Mouse (Mus musculus) 3T3-L1 (cell line): ENCODE measurements around the gene Ak3.
"Not testable (repeated sequence)": the region's sequence is repeated elsewhere in the genome, so short reads cannot be mapped to it uniquely, and the experiment has no call there.

Experiments used
- DNase-seq: peaks from one replicate; pipeline ENCODE4 v3.0.0-alpha.2; 2015; ENCODE audit warnings: low read depth, low spot score

Gene Ak3

GRCm38 (mm10) chr19:29044353-29044768, 3.4 kb downstream of the Ak3 start:
- DNase-seq, result no peak

DNA sequence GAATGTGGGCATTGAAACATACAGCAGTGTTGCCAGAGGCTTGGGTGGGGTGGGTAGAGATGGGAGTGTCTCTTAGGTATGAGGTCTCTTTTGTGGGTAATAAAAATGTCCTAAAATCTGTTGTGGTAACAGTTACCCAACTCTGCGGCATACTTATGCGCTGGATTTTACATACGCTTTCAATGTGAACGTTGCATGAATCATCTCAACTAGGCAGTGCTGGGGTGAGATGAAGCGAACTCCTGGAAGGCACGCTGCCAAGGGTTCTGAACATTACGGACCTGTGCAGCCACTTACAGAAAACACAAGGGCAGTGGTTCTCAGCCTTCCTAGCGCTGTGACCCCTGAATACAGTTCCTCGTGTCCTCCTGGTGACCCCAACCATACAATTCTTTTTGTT, 5.1 kb downstream of the Ak3 start:
- DNase-seq, result peak; percentile 60

DNA sequence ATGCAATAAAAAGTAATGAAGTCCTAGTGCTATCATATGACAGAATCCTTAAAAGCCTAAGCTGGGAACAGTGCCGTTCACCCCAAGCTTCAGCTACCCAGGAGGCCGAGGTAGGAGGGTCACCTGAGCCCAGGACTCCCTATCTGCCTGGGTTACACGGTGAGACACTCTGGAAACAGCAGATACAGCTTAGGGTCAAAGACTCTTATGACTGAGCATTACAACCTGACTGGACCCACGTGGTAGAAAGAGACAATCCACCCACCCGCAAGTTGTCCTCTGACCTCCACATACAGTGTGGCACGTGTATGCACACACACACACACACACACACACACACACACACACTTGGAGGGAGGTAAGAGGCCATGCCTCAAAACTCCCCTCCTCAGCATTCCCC, 5.6 kb downstream of the Ak3 start:
- no peak for DNase-seq

DNA sequence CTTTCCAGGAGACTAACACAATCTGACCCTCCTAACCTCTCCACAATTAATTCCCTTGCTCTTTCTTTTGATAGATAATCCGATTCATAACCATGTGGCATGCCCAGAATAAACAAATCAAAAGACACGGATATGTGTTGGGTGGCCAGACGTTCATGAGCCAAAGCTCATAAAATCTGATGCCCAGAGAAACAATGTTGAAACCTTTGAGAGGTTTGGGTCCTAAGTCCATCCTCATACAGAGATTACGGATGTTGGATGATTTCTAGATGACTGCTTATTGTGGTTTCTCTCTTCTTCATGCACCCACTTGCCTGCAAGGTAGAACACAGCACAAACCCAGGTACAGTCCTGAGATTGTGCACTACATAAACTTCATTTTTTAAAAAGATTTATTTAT, 7.6 kb downstream of the Ak3 start:
- DNase-seq, result no peak

- DNase-seq, result no peak
These were observed 8.4 kb downstream of the Ak3 start for GRCm38 (mm10) chr19:29039334-29039733.

DNA sequence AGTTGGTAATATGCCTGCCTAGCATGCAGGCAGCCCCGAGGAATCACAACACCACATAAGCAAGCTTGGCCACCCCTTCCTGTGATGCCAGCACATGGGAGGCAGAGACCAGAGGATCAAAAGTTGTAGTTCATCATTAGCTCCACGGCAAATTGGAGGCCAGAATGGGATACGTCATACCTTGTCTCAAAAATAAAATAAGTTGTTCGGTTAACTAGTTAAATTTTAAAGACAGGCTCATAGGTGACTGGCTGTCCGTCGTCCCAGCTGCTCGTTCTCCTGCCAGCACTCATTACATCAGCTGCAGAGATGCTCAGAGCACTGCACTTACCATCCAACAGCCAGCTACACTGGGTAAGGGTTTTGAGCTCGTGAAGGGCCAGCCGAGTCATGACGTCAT, 10.2 kb downstream of the Ak3 start:
- DNase-seq, result no peak

DNA sequence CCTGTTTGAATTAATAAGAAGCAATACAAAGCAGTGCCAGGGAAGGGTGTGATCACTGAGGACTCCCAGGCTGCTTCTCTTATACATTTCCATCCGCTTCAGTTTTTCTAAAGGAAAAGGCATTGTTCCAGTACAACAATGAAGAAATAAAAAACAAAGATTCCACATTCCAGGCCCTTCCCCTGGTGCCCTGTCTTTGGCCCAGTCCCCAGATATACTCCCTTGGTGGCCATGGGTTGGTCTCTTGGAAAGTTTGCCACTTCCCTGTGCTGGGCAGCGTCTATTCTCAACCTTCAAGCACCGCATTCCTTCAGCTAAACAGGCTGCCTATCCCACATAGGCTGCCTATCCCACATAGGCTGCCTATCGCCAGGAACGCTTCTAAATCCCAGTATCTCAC, 10.7 kb downstream of the Ak3 start:
- DNase-seq, result no peak

GRCm38 (mm10) chr19:29032662-29033061, 15.1 kb downstream of the Ak3 start:
- peak; percentile 17 for DNase-seq

DNA sequence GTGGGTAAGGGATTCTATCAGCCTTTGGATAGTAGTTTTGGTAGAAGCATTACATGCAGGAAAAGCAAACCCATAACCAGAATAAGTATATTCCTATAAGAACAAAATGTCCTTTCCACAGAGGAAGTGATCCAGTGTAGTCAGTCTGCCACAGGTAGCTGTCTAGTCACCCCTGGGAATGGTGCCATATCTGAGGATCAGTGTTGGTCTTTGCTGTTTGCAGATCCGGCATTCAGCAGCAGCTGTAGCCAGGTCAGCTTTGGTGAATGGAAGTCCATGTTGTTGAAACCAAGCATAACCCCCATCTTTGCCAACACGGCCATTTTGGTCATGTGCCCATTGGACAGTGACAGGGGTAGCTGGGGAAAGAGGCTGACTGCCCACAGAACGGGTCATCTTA, 16.0 kb downstream of the Ak3 start:
- no peak for DNase-seq

DNA sequence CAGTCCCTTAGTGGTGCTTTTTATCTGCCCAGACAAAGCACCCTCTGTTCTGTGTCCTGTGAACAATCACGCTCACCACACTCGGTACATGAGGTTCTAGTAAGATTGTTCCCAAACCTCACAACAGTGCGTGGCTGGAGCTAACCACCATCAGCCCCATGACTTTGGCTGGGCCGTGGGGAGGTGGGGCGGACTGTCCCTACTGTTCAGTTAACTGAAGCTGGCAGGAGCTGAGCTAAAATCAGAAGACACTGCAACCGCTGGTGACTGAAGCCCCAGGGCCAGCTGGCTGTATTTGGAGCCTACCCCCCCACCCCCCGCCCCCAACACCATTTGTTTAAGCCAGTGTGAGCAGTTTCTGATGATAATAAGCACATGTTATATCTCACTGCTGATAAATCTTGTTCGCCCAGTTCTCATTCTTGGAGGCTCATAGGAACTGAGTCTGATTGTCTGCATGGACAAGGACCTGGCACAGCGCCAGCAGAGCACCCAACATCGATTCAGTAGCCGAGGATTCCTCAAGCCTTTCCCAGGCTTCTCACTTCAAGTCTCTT, 23.3 kb downstream of the Ak3 start:
- peak; percentile 13 for DNase-seq

- no peak for DNase-seq
These were observed 25.9 kb downstream of the Ak3 start for GRCm38 (mm10) chr19:29021754-29022345.

- no peak for DNase-seq
These were observed 28.1 kb downstream of the Ak3 start for GRCm38 (mm10) chr19:29019647-29020046.

GRCm38 (mm10) chr19:29016786-29017185, 31.0 kb downstream of the Ak3 start:
- DNase-seq, result no peak

- DNase-seq, result no peak
These were observed 31.5 kb downstream of the Ak3 start for GRCm38 (mm10) chr19:29016204-29016765.

- DNase-seq, result no peak
These were observed 32.2 kb downstream of the Ak3 start for GRCm38 (mm10) chr19:29015410-29016203.

GRCm38 (mm10) chr19:29014466-29015055, 33.2 kb downstream of the Ak3 start:
- no peak for DNase-seq

DNA sequence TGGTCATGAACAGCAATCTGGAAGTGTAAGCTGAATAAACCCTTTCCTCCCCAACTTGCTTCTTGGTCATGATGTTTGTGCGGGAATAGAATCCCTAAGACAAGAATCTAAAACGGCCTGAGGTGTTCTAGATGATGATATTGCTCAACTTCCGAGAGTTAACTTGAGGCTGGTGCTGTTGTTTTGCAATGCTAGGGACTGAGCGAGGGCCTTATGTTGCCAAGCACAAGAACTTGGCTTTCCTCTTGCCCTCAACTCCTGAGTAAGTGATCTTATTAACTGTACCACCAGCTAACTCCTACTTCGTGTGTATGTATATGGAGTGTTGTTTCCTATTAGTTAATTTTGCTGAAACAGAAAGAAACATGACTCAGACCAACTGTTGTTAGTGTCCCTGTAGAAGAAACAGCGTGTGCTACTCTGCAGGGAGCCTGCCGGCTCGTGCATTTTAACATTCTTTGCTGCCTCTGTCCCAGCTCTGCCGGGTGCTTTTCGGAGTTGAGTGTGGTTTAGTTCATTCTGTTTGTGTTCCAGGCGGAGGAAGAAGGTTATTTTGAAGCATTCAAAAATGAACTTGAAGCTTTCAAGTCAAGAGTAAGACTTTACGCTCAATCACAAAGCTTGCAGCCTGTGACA, 36.3 kb downstream of the Ak3 start:
- DNase-seq, result no peak

- no peak for DNase-seq
These were observed 38.7 kb downstream of the Ak3 start for GRCm38 (mm10) chr19:29009046-29009445.

DNA sequence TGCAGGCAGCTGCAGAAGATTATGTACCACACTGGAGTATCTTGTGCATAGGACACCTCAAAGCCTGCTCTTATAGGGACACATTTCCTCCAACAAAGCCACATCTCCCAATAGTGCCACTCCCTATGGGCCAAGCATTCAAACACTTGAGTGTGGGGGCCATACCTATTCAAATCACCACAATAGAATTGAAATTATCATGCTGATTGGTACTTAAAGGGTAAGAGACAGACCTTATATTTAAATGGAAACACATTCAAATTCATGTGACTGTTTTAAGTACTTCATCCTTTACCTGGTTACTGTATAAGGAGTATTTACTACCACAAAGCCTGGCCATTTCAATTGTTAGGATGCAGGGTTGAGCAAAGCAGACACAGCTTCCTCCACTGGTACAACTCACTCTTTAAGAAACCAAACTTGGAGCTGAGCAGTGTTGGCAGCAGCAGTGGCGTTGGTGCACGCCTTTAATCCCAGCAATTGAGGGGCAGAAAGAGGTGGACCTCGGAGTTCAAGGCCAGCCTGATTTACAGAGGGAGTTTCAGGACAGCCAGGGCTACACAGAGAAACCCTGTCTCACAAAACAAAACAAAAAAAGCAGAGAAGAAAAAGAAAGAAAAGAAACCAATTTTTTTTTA, 39.6 kb downstream of the Ak3 start:
- no peak for DNase-seq

DNA sequence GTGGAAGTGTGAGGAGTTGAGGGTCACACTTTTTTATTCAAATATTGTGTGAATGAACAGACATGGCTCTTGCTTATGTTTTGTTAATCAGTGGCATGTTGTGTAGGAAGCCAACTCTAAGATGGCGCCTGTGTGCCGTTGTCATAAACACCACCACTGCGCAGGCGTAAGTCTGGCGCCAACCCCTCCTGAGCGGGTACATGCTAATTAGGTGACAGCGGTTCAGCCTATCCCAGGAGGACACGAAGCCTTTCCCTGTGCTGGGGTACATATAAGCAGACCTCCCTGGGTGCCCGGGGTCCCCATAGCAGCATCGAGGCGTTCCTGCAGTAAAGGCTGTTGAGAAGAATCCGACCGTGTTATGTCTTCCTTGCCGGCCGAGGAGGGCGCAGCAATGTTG, 47.4 kb downstream of the Ak3 start:
- not testable (repeated sequence) for DNase-seq

GRCm38 (mm10) chr19:28997976-28998630, 49.7 kb downstream of the Ak3 start:
- DNase-seq, result no peak
